Mouse (Mus musculus) CH12.LX (cell line): ENCODE measurements around the gene Vmn1r18. TPM values are rescaled to one million over a fixed set of nuclear protein-coding genes. Genes with fewer than 3 reads are reported as not detected.

Source experiments
- DNase-seq: peaks from one replicate; pipeline ENCODE4 v3.0.0-alpha.2; 2013; ENCODE audit errors: extremely low read depth
- H3K27ac ChIP-seq: 2 replicates; pipeline ENCODE4 v1.5.1; 2012; ENCODE audit warnings: low read depth, mild to moderate bottlenecking, control low read depth, moderate library complexity; ENCODE audit not compliant: insufficient read depth
- H3K27me3 ChIP-seq: replicated peaks from 2 replicates; pipeline ENCODE3; 2012; ENCODE audit warnings: inconsistent platforms
- H3K36me3 ChIP-seq, 2 experiments: replicated peaks in 1 of 2; 2 replicates each; pipeline versions ENCODE3 to v1.6.1; 2012; ENCODE audit warnings: inconsistent platforms in 1 of 2, low read length in 1 of 2, mild to moderate bottlenecking in 1 of 2, mixed read lengths in 1 of 2, moderate library complexity in 1 of 2; ENCODE audit not compliant: control insufficient read depth in 1 of 2, insufficient read depth in 1 of 2
- H3K4me1 ChIP-seq, 2 experiments: 2 replicates each; pipeline ENCODE4 v1.6.1; 2012; ENCODE audit warnings: inconsistent platforms in 1 of 2, moderate library complexity in 1 of 2; ENCODE audit not compliant: insufficient read depth in 2 of 2, control insufficient read depth in 1 of 2
- H3K4me2 ChIP-seq: 2 replicates; pipeline ENCODE4 v1.6.1; 2012; ENCODE audit warnings: low read depth, mild to moderate bottlenecking, control low read depth; ENCODE audit not compliant: poor library complexity, insufficient read depth, severe bottlenecking
- H3K4me3 ChIP-seq, 3 experiments: fragments of 150-350 bp in 1 of 3; sonication (generic) in 1 of 3; replicated peaks in 1 of 3; 2 replicates each; pipeline versions ENCODE3 to v1.5.1; 2011 to 2012; ENCODE audit warnings: low read depth in 2 of 3, low read length in 2 of 3, mild to moderate bottlenecking in 2 of 3, moderate library complexity in 2 of 3, control low read depth in 1 of 3, improper control_type of control experiment in 1 of 3, inconsistent platforms in 1 of 3, mixed read lengths in 1 of 3; ENCODE audit not compliant: poor library complexity in 1 of 3
- H3K79me2 ChIP-seq: replicated peaks from 2 replicates; pipeline ENCODE4 v1.6.1; 2012; ENCODE audit warnings: mild to moderate bottlenecking, moderate library complexity; ENCODE audit not compliant: control insufficient read depth, poor library complexity, insufficient read depth, severe bottlenecking; ENCODE audit errors: extremely low read depth
- H3K9ac ChIP-seq: 2 replicates; pipeline ENCODE4 v1.6.1; 2012; ENCODE audit warnings: low read depth, mild to moderate bottlenecking, control low read depth, moderate library complexity; ENCODE audit not compliant: insufficient read depth
- H3K9me3 ChIP-seq: replicated peaks from 2 replicates; pipeline ENCODE3; 2012; ENCODE audit warnings: low read length, inconsistent platforms, mixed read lengths
- BHLHE40 ChIP-seq: IDR thresholded peaks from 2 replicates; pipeline ENCODE4 v1.6.1; 2011; ENCODE audit warnings: mild to moderate bottlenecking, low read depth, low read length, improper control_type of control experiment
- CHD2 ChIP-seq: IDR thresholded peaks from 2 replicates; pipeline ENCODE4 v1.6.1; 2011; ENCODE audit warnings: low read length, improper control_type of control experiment
- E2F4 ChIP-seq: IDR thresholded peaks from 2 replicates; pipeline ENCODE4 v1.6.1; 2011; ENCODE audit warnings: low read depth, low read length, improper control_type of control experiment; ENCODE audit not compliant: insufficient replicate concordance
- ELF1 ChIP-seq: IDR thresholded peaks from 2 replicates; pipeline ENCODE4 v1.6.1; 2014; ENCODE audit warnings: low read depth, mild to moderate bottlenecking, inconsistent platforms, low read length, improper control_type of control experiment
- EP300 ChIP-seq: IDR thresholded peaks from 2 replicates; pipeline ENCODE4 v1.6.1; 2011; ENCODE audit warnings: low read length, improper control_type of control experiment
- JUN ChIP-seq: IDR thresholded peaks from 2 replicates; pipeline ENCODE4 v1.6.1; 2011; ENCODE audit warnings: low read depth, mild to moderate bottlenecking, low read length, improper control_type of control experiment, moderate library complexity; ENCODE audit not compliant: insufficient read depth
- JUND ChIP-seq: conservative IDR thresholded peaks from 2 replicates; pipeline ENCODE4 v1.6.1; 2011; ENCODE audit warnings: low read depth, low read length, improper control_type of control experiment
- MAX ChIP-seq: IDR thresholded peaks from 2 replicates; pipeline ENCODE4 v1.6.1; 2011; ENCODE audit warnings: low read length, improper control_type of control experiment
- MEF2A ChIP-seq: IDR thresholded peaks from 2 replicates; pipeline ENCODE4 v1.6.1; 2014; ENCODE audit warnings: low read depth, mild to moderate bottlenecking, inconsistent platforms, low read length, improper control_type of control experiment, borderline replicate concordance
- MXI1 ChIP-seq: IDR thresholded peaks from 2 replicates; pipeline ENCODE4 v1.6.1; 2011; ENCODE audit warnings: mild to moderate bottlenecking, low read depth, low read length, improper control_type of control experiment
- MYC ChIP-seq: IDR thresholded peaks from 2 replicates; pipeline ENCODE4 v1.6.1; 2011; ENCODE audit warnings: low read depth, mild to moderate bottlenecking, improper control_type of control experiment, low read length
- NELFE ChIP-seq: IDR thresholded peaks from 2 replicates; pipeline ENCODE4 v1.6.1; 2011; ENCODE audit warnings: low read depth, low read length, improper control_type of control experiment
- PAX5 ChIP-seq: IDR thresholded peaks from 2 replicates; pipeline ENCODE4 v1.6.1; 2012; ENCODE audit warnings: low read length, inconsistent platforms, mixed read lengths
- POLR2A ChIP-seq: IDR thresholded peaks from 2 replicates; pipeline ENCODE4 v1.6.1; 2011; ENCODE audit warnings: low read depth, mild to moderate bottlenecking, improper control_type of control experiment, low read length
- POLR2AphosphoS2 ChIP-seq: IDR thresholded peaks from 2 replicates; pipeline ENCODE4 v1.6.1; 2011; ENCODE audit warnings: low read depth, low read length, improper control_type of control experiment
- RAD21 ChIP-seq: IDR thresholded peaks from 2 replicates; pipeline ENCODE4 v1.6.1; 2011; ENCODE audit warnings: low read depth, mild to moderate bottlenecking, low read length, improper control_type of control experiment, moderate library complexity
- RCOR1 ChIP-seq: conservative IDR thresholded peaks from 2 replicates; pipeline ENCODE4 v1.6.1; 2012; ENCODE audit warnings: low read depth, mild to moderate bottlenecking, inconsistent platforms, low read length, improper control_type of control experiment
- SMC3 ChIP-seq: IDR thresholded peaks from 2 replicates; pipeline ENCODE4 v1.6.1; 2011; ENCODE audit warnings: low read depth, low read length, improper control_type of control experiment
- TBP ChIP-seq: conservative IDR thresholded peaks from 2 replicates; pipeline ENCODE4 v1.6.1; 2011; ENCODE audit warnings: low read depth, low read length, improper control_type of control experiment
- TCF12 ChIP-seq: IDR thresholded peaks from 2 replicates; pipeline ENCODE4 v1.6.1; 2014; ENCODE audit warnings: low read depth, mild to moderate bottlenecking, inconsistent platforms, low read length, improper control_type of control experiment
- ZC3H11A ChIP-seq: IDR thresholded peaks from 2 replicates; pipeline ENCODE4 v1.6.1; 2012; ENCODE audit warnings: low read depth, mild to moderate bottlenecking, inconsistent platforms, low read length, improper control_type of control experiment
- ZNF384 ChIP-seq: IDR thresholded peaks from 2 replicates; pipeline ENCODE4 v1.6.1; 2012; ENCODE audit warnings: low read depth, low read length, improper control_type of control experiment, inconsistent platforms
- dilution Hi-C: fragments of 300-500 bp; cut with MboI; formaldehyde crosslinking; loops from 2 replicates; pipeline ENCODE4 v1.14.3; 2020; ENCODE audit warnings: low sequenced_read_pairs; ENCODE audit not compliant: extremely low pct_unique_long_range_greater_than_20kb, extremely low pct_ligation_motif_present
- in situ Hi-C: fragments of 300-500 bp; cut with MboI; formaldehyde crosslinking; loops from 3 replicates; pipeline ENCODE4 v1.14.3; 2019; ENCODE audit warnings: low sequenced_read_pairs, low pct_ligation_motif_present, low pct_unique_long_range_greater_than_20kb, mixed read lengths
- polyA plus RNA-seq: library from polyadenylated mRNA; unstranded; fragments of >175 nt; gene quantifications from 2 replicates; pipeline ENCODE4 v1.2.1, GENCODE M21; 2012; ENCODE audit warnings: low read depth; ENCODE audit not compliant: insufficient read length
- total RNA-seq, 2 experiments: library from RNA; depleted of rRNA; stranded (reverse); fragments of 300-350 nt in 1 of 2; fragments of >200 nt in 1 of 2; gene quantifications; 2 replicates each; pipeline ENCODE4 v1.2.3; 2012 to 2014

Gene Vmn1r18
- total and polyA plus RNA-seq, 3 experiments = not detected

GRCm38 (mm10) chr6:57356864-57357263, 38.7 kb downstream of the Vmn1r18 start:
- Histone ChIP-seq H3K9ac (no peak overlapping the region), H3K4me3 (no peak overlapping the region), H3K4me1 (no peaks in the 10 kb centered on the region), H3K9me3 (no peaks in the 10 kb centered on the region), H3K79me2 (no peaks in the 10 kb centered on the region), H3K4me2 (no peak overlapping the region), H3K36me3 (no peaks in the 10 kb centered on the region), H3K27ac (no peak overlapping the region), H3K27me3 (no peaks in the 10 kb centered on the region)
- in situ Hi-C loops = no loop called here
- dilution Hi-C loops = no loop called here
- DNase-seq = no peak
- TF ChIP-seq MAX (no peak), MEF2A (no peak), TCF12 (no peak), PAX5 (no peak), JUN (no peak), NELFE (no peak), POLR2AphosphoS2 (no peak), E2F4 (no peak), MYC (no peak), EP300 (no peak), BHLHE40 (no peak), JUND (no peak), POLR2A (no peak), ELF1 (no peak), CHD2 (no peak), SMC3 (no peak), MXI1 (no peak), RCOR1 (no peak)

- H3K9me3 ChIP-seq = no peaks in the 10 kb centered on the region
- H3K36me3 ChIP-seq = no peaks in the 10 kb centered on the region
- no peak within 1 kb of the TSS for H3K4me3 ChIP-seq
- DNase-seq = no peak
- H3K27ac ChIP-seq = no peak within 1 kb of the TSS
- H3K27me3 ChIP-seq = no peaks in the 10 kb centered on the region
- in situ Hi-C loops = no loop called here
- TF ChIP-seq ZC3H11A = no peak
- no peak for TF ChIP-seq RAD21
- no peak for TF ChIP-seq TCF12
- TF ChIP-seq ZNF384 = no peak
- TF ChIP-seq MYC = no peak
- no peak for TF ChIP-seq BHLHE40
- no peak for TF ChIP-seq E2F4
- TF ChIP-seq TBP = no peak
- no peaks in the 10 kb centered on the region for H3K4me1 ChIP-seq
- no peaks in the 10 kb centered on the region for H3K79me2 ChIP-seq
- dilution Hi-C loops = no loop called here
- no peak within 1 kb of the TSS for H3K4me2 ChIP-seq
- no peak within 1 kb of the TSS for H3K9ac ChIP-seq
These were observed 66.2 kb downstream of the Vmn1r18 start, which contains the start of gene Vmn1r16 for GRCm38 (mm10) chr6:57329394-57329793. Vmn1r16 (minus strand) TSS chr6:57329494.

Other genes with a start within 250 kb of the Vmn1r18 start
- not detected in 2 replicates for gene Vmn1r12, start 238.9 kb downstream of the Vmn1r18 start, total RNA-seq (2012; rRNA removed)
- not detected in 2 replicates for gene Vmn1r12, start 238.9 kb downstream of the Vmn1r18 start, total RNA-seq (2014; rRNA removed)
- gene Vmn1r12, start 238.9 kb downstream of the Vmn1r18 start, polyA plus RNA-seq = not detected in 2 replicates
- gene Vmn1r13, start 192.5 kb downstream of the Vmn1r18 start, total RNA-seq (2012; rRNA removed) = not detected in 2 replicates
- not detected in 2 replicates for gene Vmn1r13, start 192.5 kb downstream of the Vmn1r18 start, total RNA-seq (2014; rRNA removed)
- gene Vmn1r13, start 192.5 kb downstream of the Vmn1r18 start, polyA plus RNA-seq = 0.04 TPM in 2 replicates
- not detected in 2 replicates for gene Vmn1r14, start 164.1 kb downstream of the Vmn1r18 start, total RNA-seq (2012; rRNA removed)
- not detected in 2 replicates for gene Vmn1r14, start 164.1 kb downstream of the Vmn1r18 start, total RNA-seq (2014; rRNA removed)
- not detected in 2 replicates for gene Vmn1r14, start 164.1 kb downstream of the Vmn1r18 start, polyA plus RNA-seq
- gene Vmn1r15, start 137.8 kb downstream of the Vmn1r18 start, total RNA-seq (2012; rRNA removed) = not detected in 2 replicates
- gene Vmn1r15, start 137.8 kb downstream of the Vmn1r18 start, total RNA-seq (2014; rRNA removed) = not detected in 2 replicates
- gene Vmn1r15, start 137.8 kb downstream of the Vmn1r18 start, polyA plus RNA-seq = 0.27 TPM in 1 of 2 replicates, not detected in the other
- not detected in 2 replicates for gene Vmn1r16, start 66.3 kb downstream of the Vmn1r18 start, total RNA-seq (2012; rRNA removed)
- not detected in 2 replicates for gene Vmn1r16, start 66.3 kb downstream of the Vmn1r18 start, total RNA-seq (2014; rRNA removed)
- gene Vmn1r16, start 66.3 kb downstream of the Vmn1r18 start, polyA plus RNA-seq = not detected in 2 replicates
- not detected in 2 replicates for gene Vmn1r17, start 32.1 kb downstream of the Vmn1r18 start, total RNA-seq (2012; rRNA removed)
- gene Vmn1r17, start 32.1 kb downstream of the Vmn1r18 start, total RNA-seq (2014; rRNA removed) = not detected in 2 replicates
- gene Vmn1r17, start 32.1 kb downstream of the Vmn1r18 start, polyA plus RNA-seq = not detected in 2 replicates
- gene Vmn1r19, start 8.0 kb upstream of the Vmn1r18 start, total RNA-seq (2012; rRNA removed) = not detected in 2 replicates
- gene Vmn1r19, start 8.0 kb upstream of the Vmn1r18 start, total RNA-seq (2014; rRNA removed) = not detected in 2 replicates
- not detected in 2 replicates for gene Vmn1r19, start 8.0 kb upstream of the Vmn1r18 start, polyA plus RNA-seq
- gene Vmn1r20, start 33.1 kb upstream of the Vmn1r18 start, total RNA-seq (2012; rRNA removed) = not detected in 2 replicates
- gene Vmn1r20, start 33.1 kb upstream of the Vmn1r18 start, total RNA-seq (2014; rRNA removed) = not detected in 2 replicates
- not detected in 2 replicates for gene Vmn1r20, start 33.1 kb upstream of the Vmn1r18 start, polyA plus RNA-seq
- gene Ppm1k, start 139.7 kb upstream of the Vmn1r18 start, total RNA-seq (2012; rRNA removed) = 9.8 and 10.5 TPM in 2 replicates
- 15.1 and 27.1 TPM in 2 replicates for gene Ppm1k, start 139.7 kb upstream of the Vmn1r18 start, total RNA-seq (2014; rRNA removed)
- gene Ppm1k, start 139.7 kb upstream of the Vmn1r18 start, polyA plus RNA-seq = 11.0 and 17.1 TPM in 2 replicates
- 9.0 and 9.9 TPM in 2 replicates for gene Herc6, start 185.2 kb upstream of the Vmn1r18 start, total RNA-seq (2012; rRNA removed)
- gene Herc6, start 185.2 kb upstream of the Vmn1r18 start, total RNA-seq (2014; rRNA removed) = 18.9 and 20.6 TPM in 2 replicates
- gene Herc6, start 185.2 kb upstream of the Vmn1r18 start, polyA plus RNA-seq = 12.8 and 14.4 TPM in 2 replicates